Mouse (Mus musculus) forebrain, embryonic 11.5 days (tissue): ENCODE measurements around the gene Tnfaip1. TPM values are rescaled to one million over a fixed set of nuclear protein-coding genes. Genes with fewer than 3 reads are reported as not detected.
A peak's percentile ranks its signal among the peaks of the same experiment; 100 is the strongest.

ENCODE experiments used
- ATAC-seq: fragments of 200-750 bp; cut with Nextera tagmentation; replicated peaks from 2 replicates; pipeline ENCODE4 v1.8.0; 2017; ENCODE audit warnings: moderate TSS enrichment; ENCODE audit not compliant: low FRiP score
- DNase-seq: peaks from one replicate; pipeline ENCODE4 v3.0.0-alpha.2; 2017; ENCODE audit warnings: low spot score
- H3K27ac ChIP-seq: fragments of 300-500 bp; sonication (generic); 2 replicates; pipeline ENCODE4 v1.5.1; 2014; ENCODE audit warnings: low read depth, low read length
- H3K27me3 ChIP-seq: fragments of 300-500 bp; sonication (generic); 2 replicates; pipeline ENCODE4 v1.6.1; 2014; ENCODE audit warnings: mild to moderate bottlenecking, low read length, mixed read lengths; ENCODE audit not compliant: control insufficient read depth, insufficient read depth
- H3K36me3 ChIP-seq: fragments of 300-500 bp; sonication (generic); 2 replicates; pipeline ENCODE4 v1.6.1; 2014; ENCODE audit warnings: mild to moderate bottlenecking, low read length, moderate library complexity, mixed read lengths; ENCODE audit not compliant: control insufficient read depth, insufficient read depth
- H3K4me1 ChIP-seq: fragments of 300-500 bp; sonication (generic); replicated peaks from 2 replicates; pipeline ENCODE4 v1.6.1; 2014; ENCODE audit warnings: low read length, mixed read lengths; ENCODE audit not compliant: control insufficient read depth, insufficient read depth
- H3K4me2 ChIP-seq: fragments of 300-500 bp; sonication (generic); 2 replicates; pipeline ENCODE4 v1.6.1; 2014; ENCODE audit warnings: low read depth, mild to moderate bottlenecking, low read length, moderate library complexity, mixed read lengths; ENCODE audit not compliant: severe bottlenecking
- H3K4me3 ChIP-seq: fragments of 300-500 bp; sonication (generic); 2 replicates; pipeline ENCODE4 v1.5.1; 2014; ENCODE audit warnings: low read depth, low read length
- H3K9ac ChIP-seq: fragments of 300-500 bp; sonication (generic); 2 replicates; pipeline ENCODE4 v1.6.1; 2014; ENCODE audit warnings: low read length
- H3K9me3 ChIP-seq: fragments of 300-500 bp; sonication (generic); 2 replicates; pipeline ENCODE4 v1.6.1; 2016; ENCODE audit warnings: low read length, mixed read lengths; ENCODE audit not compliant: control insufficient read depth
- WGBS: fragments of 180-500 bp; shearing (Covaris S2); extraction: QIAGEN DNeasy Blood & Tissue Kit; methylation state at CpG from one replicate; pipeline ENCODE4 v1.1.7; 2014; 5-methylcytosine and 5-hydroxymethylcytosine counted together
- polyA plus RNA-seq: library from polyadenylated mRNA; unstranded; fragments of >200 nt; fragmentation: Nextera tagmentation; extraction: Ambion mirVana; gene quantifications from 2 replicates; pipeline ENCODE4 v1.2.1, GENCODE M21; 2014

Gene Tnfaip1
- polyA plus RNA-seq, 1 experiment from 2014 or later, result 85.8 TPM

- Histone ChIP-seq H3K36me3 (peaks cover 2% of the 10 kb centered on the region; the same call in 1 of the 2 replicates), H3K4me1 (no peaks in the 10 kb centered on the region), H3K27me3 (no peaks in the 10 kb centered on the region), H3K9me3 (no peaks in the 10 kb centered on the region), H3K27ac (no peak overlapping the region), H3K4me3 (no peak overlapping the region), H3K9ac (no peak overlapping the region), H3K4me2 (no peak overlapping the region)
- DNase-seq (no peak), ATAC-seq (no peak)
- 96% methylated on average over 6 of the region's 6 CpGs for WGBS
Observed at GRCm38 (mm10) chr11:78567614-78568013, 31.5 kb upstream of the Tnfaip1 start.

GRCm38 (mm10) chr11:78566775-78567174, 30.6 kb upstream of the Tnfaip1 start:
- H3K9me3 ChIP-seq, result no peaks in the 10 kb centered on the region
- no peak overlapping the region for H3K4me3 ChIP-seq
- no peak overlapping the region for H3K9ac ChIP-seq
- no peak overlapping the region for H3K27ac ChIP-seq
- H3K27me3 ChIP-seq, result no peaks in the 10 kb centered on the region
- 91% methylated on average over 6 of the region's 6 CpGs for WGBS
- peaks cover 2% of the 10 kb centered on the region; the same call in 1 of the 2 replicates for H3K36me3 ChIP-seq
- DNase-seq (no peak), ATAC-seq (no peak)
- H3K4me2 ChIP-seq, result no peak overlapping the region
- no peaks in the 10 kb centered on the region for H3K4me1 ChIP-seq

GRCm38 (mm10) chr11:78560447-78560846, 24.3 kb upstream of the Tnfaip1 start:
- no peaks in the 10 kb centered on the region for H3K36me3 ChIP-seq
- no peaks in the 10 kb centered on the region for H3K4me1 ChIP-seq
- no peak overlapping the region for H3K9ac ChIP-seq
- no peaks in the 10 kb centered on the region for H3K9me3 ChIP-seq
- DNase-seq (peak; percentile 69), ATAC-seq (no peak)
- H3K4me3 ChIP-seq, result no peak overlapping the region
- no peak overlapping the region for H3K4me2 ChIP-seq
- no peak overlapping the region for H3K27ac ChIP-seq
- 22% methylated on average over 4 of the region's 4 CpGs for WGBS
- no peaks in the 10 kb centered on the region for H3K27me3 ChIP-seq

- Histone ChIP-seq H3K27ac (no peak overlapping the region), H3K36me3 (no peaks in the 10 kb centered on the region), H3K4me2 (no peak overlapping the region), H3K4me1 (no peaks in the 10 kb centered on the region), H3K9me3 (no peaks in the 10 kb centered on the region), H3K4me3 (no peak overlapping the region), H3K9ac (no peak overlapping the region), H3K27me3 (no peaks in the 10 kb centered on the region)
- 58% methylated on average over 8 of the region's 8 CpGs for WGBS
- no peak for DNase-seq
- ATAC-seq, result no peak
Observed at GRCm38 (mm10) chr11:78557241-78557640, 21.1 kb upstream of the Tnfaip1 start.

GRCm38 (mm10) chr11:78556070-78556469, 19.9 kb upstream of the Tnfaip1 start:
- Histone ChIP-seq H3K36me3 (no peaks in the 10 kb centered on the region), H3K27ac (no peak overlapping the region), H3K9me3 (no peaks in the 10 kb centered on the region), H3K4me3 (no peak overlapping the region), H3K27me3 (no peaks in the 10 kb centered on the region), H3K4me2 (no peak overlapping the region), H3K9ac (no peak overlapping the region), H3K4me1 (0 out of 2 replicates have a peak, but pooled peaks cover 2% of the 10 kb centered on the region)
- DNase-seq (peak; percentile 28), ATAC-seq (no peak)
- 74% methylated on average over 4 of the region's 4 CpGs for WGBS

GRCm38 (mm10) chr11:78555623-78556022, 19.5 kb upstream of the Tnfaip1 start:
- no peak overlapping the region for H3K27ac ChIP-seq
- no peaks in the 10 kb centered on the region for H3K36me3 ChIP-seq
- H3K27me3 ChIP-seq, result no peaks in the 10 kb centered on the region
- no peak for ATAC-seq
- peak; percentile 22 for DNase-seq
- 90% methylated on average over 3 of the region's 3 CpGs for WGBS
- 0 out of 2 replicates have a peak, but pooled peaks cover 3% of the 10 kb centered on the region for H3K4me1 ChIP-seq
- H3K4me2 ChIP-seq, result no peak overlapping the region
- H3K4me3 ChIP-seq, result no peak overlapping the region
- no peaks in the 10 kb centered on the region for H3K9me3 ChIP-seq
- H3K9ac ChIP-seq, result no peak overlapping the region

- Histone ChIP-seq H3K9ac (peak overlapping the region; percentile 70), H3K27me3 (no peaks in the 10 kb centered on the region), H3K4me1 (peaks cover 3% of the 10 kb centered on the region; the same call in 1 of the 2 replicates), H3K9me3 (no peaks in the 10 kb centered on the region), H3K36me3 (no peaks in the 10 kb centered on the region), H3K4me2 (peak overlapping the region; percentile 79), H3K27ac (peak overlapping the region; percentile 70), H3K4me3 (peak overlapping the region; percentile 53)
- ATAC-seq (peak; percentile 51), DNase-seq (no peak)
- WGBS, result 32% methylated on average over 6 of the region's 6 CpGs
Observed at GRCm38 (mm10) chr11:78551059-78551398, 14.9 kb upstream of the Tnfaip1 start.

- Histone ChIP-seq H3K4me3 (peak within 1 kb of the TSS; percentile 53), H3K27ac (peak within 1 kb of the TSS; percentile 70), H3K4me2 (peak within 1 kb of the TSS; percentile 79), H3K9ac (peak within 1 kb of the TSS; percentile 82), H3K4me1 (peaks cover 3% of the 10 kb centered on the region; the same call in 1 of the 2 replicates), H3K27me3 (no peaks in the 10 kb centered on the region), H3K9me3 (no peaks in the 10 kb centered on the region), H3K36me3 (no peaks in the 10 kb centered on the region)
- peak; percentile 98 for DNase-seq
- ATAC-seq, result peak; percentile 100
- under 1% methylated on average over 60 of the region's 60 CpGs for WGBS
Observed at GRCm38 (mm10) chr11:78550168-78551058, 14.3 kb upstream of the Tnfaip1 start, which contains the start of gene Tmem97. Gene Tmem97 (minus strand): TSS chr11:78550777.
